Mouse (Mus musculus): Measurements from ENCODE around the gene Tmem205. TPM values are rescaled to one million over a fixed set of nuclear protein-coding genes. Genes with fewer than 3 reads are reported as not detected.

Tmem205 gene
- 57.1 and 59.6 TPM in 2 replicates for polyA plus RNA-seq (2014; fragmentation: Nextera tagmentation; extraction: Ambion mirVana)

DNA sequence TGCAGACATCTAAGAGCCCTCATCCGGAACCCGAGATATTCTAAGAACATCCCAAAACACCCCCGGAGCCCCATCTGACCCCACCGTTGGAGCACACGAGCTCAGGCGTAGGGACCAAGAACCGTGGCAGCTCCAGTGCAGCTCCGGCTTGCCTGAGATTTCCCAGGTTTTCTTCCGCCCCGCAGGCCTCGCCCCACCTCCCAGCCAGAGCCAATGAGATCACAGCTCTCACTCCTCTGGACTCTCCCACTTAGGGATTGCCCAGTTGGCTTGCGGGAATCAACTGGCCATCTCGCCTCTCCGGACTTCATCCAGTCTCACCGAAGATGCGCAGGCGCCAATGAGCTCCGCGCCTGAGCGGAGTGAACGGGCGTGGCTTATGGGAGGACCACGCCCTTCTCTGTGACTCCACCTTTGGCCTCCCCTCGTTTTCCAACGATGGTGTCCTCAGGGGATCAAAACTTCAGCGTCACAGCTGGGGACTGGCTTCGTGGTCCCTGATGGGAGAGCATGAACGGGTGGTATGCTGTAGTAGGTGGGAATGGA, at the start of gene Tmem205, which contains the start of gene Ccdc159:
TSS of gene Tmem205 (minus strand) at position 349 of the 546 bp plus-strand sequence.
TSS of gene Ccdc159 (plus strand) at position 264 of the 546 bp plus-strand sequence.
- H3K27ac ChIP-seq (ENCODE audit: low read depth), result peak within 1 kb of the TSS; percentile 57; the same call in 1 of the 2 replicates
- H3K4me3 ChIP-seq (ENCODE audit: low read depth, low read length), result peak within 1 kb of the TSS; percentile 64
- no peaks in the 10 kb centered on the region for H3K9me3 ChIP-seq (ENCODE audit: control insufficient read depth, low read length)
- peak within 1 kb of the TSS; percentile 69 for H3K9ac ChIP-seq (ENCODE audit: low read length)
- no peaks in the 10 kb centered on the region for H3K27me3 ChIP-seq (replicated peaks; ENCODE audit: control insufficient read depth, insufficient read depth, low read length)
- H3K36me3 ChIP-seq (ENCODE audit: control insufficient read depth, insufficient read depth, low read length), result no peaks in the 10 kb centered on the region
- H3K4me2 ChIP-seq (ENCODE audit: low read length), result peak within 1 kb of the TSS; percentile 80
- WGBS, result 0% methylated on average over 28 of the region's 28 CpGs
- DNase-seq (ENCODE audit: low spot score), result peak; percentile 88
- H3K4me1 ChIP-seq (replicated peaks; ENCODE audit: control insufficient read depth, insufficient read depth, low read length), result peaks cover 14% of the 10 kb centered on the region
- peak; percentile 99 for ATAC-seq (replicated peaks; ENCODE audit: low FRiP score, low TSS enrichment, low read depth)

DNA sequence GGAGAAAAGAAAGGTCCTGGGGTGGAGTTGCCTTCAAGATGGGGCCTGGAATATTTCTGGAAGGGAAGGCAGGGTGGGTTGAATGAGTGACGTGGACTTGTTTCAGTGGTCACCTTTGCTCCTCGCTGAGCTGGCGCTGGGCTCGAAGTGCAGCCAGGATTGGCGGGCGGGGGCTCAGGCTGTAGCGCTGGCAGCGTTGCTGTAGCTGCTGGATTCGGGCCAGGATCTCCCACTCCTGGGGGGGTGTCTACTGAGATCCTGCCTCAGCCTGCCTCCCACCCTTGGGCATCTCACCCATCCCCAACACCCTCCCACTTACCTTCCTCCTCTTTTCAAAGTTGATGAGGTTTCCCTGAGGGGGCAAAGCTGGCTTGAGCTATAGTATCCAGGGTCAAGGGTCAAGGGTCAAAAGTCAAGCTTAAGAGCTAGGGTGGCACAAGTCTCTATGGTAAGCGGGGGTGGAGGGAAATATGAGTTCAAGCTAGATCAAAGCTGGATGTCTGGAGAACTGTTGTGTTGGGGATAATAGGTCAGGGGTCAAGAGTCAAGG, 49.3 kb upstream of the Tmem205 start:
- no peak for DNase-seq (ENCODE audit: low spot score)
- no peak for ATAC-seq (replicated peaks; ENCODE audit: low FRiP score, low TSS enrichment, low read depth)
- whole genome bisulfite sequencing, result 87% methylated on average over 10 of the region's 10 CpGs

DNA sequence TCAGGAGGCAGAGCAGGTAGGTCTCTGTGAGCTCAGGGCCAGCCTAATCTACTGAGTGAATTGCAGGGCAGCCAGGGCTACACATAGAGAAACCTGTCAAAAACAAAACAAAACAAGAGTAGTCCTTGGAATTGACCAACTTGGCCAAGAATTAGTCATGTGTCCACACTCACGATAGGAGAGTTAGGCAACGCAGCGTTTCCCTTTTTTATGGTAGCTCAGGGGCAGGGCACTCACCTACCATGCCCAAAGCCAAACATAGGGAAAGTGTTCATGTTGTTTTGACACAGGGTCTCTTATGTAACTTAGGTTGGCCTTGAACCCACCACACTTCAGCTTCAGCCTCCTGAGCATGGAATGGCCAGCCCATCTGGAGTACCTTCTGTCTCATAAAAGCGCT, 41.9 kb upstream of the Tmem205 start:
- no peaks in the 10 kb centered on the region for H3K27me3 ChIP-seq (replicated peaks; ENCODE audit: control insufficient read depth, insufficient read depth, low read length)
- WGBS, result 88% methylated on average over 4 of the region's 4 CpGs
- H3K4me3 ChIP-seq (ENCODE audit: low read depth, low read length), result no peak overlapping the region
- no peak overlapping the region for H3K9ac ChIP-seq (ENCODE audit: low read length)
- H3K4me1 ChIP-seq (replicated peaks; ENCODE audit: control insufficient read depth, insufficient read depth, low read length), result no peaks in the 10 kb centered on the region
- no peak overlapping the region for H3K4me2 ChIP-seq (ENCODE audit: low read length)
- no peak for DNase-seq (ENCODE audit: low spot score)
- no peaks in the 10 kb centered on the region for H3K36me3 ChIP-seq (ENCODE audit: control insufficient read depth, insufficient read depth, low read length)
- H3K27ac ChIP-seq (ENCODE audit: low read depth), result no peak overlapping the region
- H3K9me3 ChIP-seq (ENCODE audit: control insufficient read depth, low read length), result no peaks in the 10 kb centered on the region
- no peak for ATAC-seq (replicated peaks; ENCODE audit: low FRiP score, low TSS enrichment, low read depth)

More for the DNA sequence above, 49.3 kb upstream of the Tmem205 start:
- Histone ChIP-seq H3K4me1 (replicated peaks; ENCODE audit: control insufficient read depth, insufficient read depth, low read length) (no peaks in the 10 kb centered on the region), H3K36me3 (ENCODE audit: control insufficient read depth, insufficient read depth, low read length) (no peaks in the 10 kb centered on the region), H3K27ac (ENCODE audit: low read depth) (no peak overlapping the region), H3K4me2 (ENCODE audit: low read length) (no peak overlapping the region), H3K27me3 (replicated peaks; ENCODE audit: control insufficient read depth, insufficient read depth, low read length) (no peaks in the 10 kb centered on the region), H3K9ac (ENCODE audit: low read length) (no peak overlapping the region), H3K4me3 (ENCODE audit: low read depth, low read length) (no peak overlapping the region), H3K9me3 (ENCODE audit: control insufficient read depth, low read length) (no peaks in the 10 kb centered on the region)

DNA sequence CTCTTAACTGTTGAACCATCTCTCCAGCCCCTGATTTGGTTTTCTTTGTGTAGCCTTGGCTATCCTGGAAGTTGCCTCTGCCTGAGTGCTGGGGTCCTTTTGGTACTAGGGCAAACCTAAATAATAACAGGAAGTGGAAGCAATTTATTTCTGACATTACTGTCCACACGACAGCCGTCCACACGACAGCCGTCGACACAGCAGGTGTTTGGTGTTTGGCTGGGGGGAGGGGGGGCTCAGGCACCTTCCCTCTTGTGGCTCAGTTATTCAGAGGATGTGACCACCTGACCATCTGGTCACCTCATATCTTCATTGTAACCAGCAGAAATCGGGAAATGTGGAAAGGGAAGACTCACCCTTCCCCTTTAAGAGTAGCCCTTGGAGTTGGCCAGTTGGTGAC, 41.5 kb upstream of the Tmem205 start:
- H3K27me3 ChIP-seq (replicated peaks; ENCODE audit: control insufficient read depth, insufficient read depth, low read length), result no peaks in the 10 kb centered on the region

DNA sequence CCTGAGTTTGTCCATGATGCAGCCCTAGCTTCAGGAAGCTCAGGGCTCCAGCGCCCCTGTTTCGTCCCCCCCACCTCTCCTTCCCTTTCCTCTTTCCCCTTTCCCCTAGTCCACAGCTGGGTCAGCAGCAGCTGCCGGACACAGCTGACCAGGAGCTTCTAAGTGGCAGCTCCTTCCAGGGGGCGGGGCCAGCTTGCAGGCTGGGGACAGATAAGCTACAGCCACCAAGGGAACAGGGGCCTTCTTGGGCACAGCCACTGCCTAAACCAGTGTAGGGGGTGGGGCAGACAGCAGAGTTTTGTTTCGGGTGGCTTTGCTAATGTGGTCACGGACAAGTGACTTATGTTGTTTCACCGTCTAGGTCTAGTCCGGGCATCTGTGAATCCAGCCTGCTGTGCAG, 36.1 kb upstream of the Tmem205 start, which contains the start of gene Epor:
TSS of gene Epor (minus strand) at position 90 of the 400 bp plus-strand sequence.
- Histone ChIP-seq H3K27me3 (replicated peaks; ENCODE audit: control insufficient read depth, insufficient read depth, low read length) (peaks cover 43% of the 10 kb centered on the region), H3K9ac (ENCODE audit: low read length) (no peak within 1 kb of the TSS; the same call in 1 of the 2 replicates), H3K4me3 (ENCODE audit: low read depth, low read length) (peak within 1 kb of the TSS; percentile 42), H3K9me3 (ENCODE audit: control insufficient read depth, low read length) (no peaks in the 10 kb centered on the region), H3K27ac (ENCODE audit: low read depth) (no peak within 1 kb of the TSS), H3K36me3 (ENCODE audit: control insufficient read depth, insufficient read depth, low read length) (no peaks in the 10 kb centered on the region), H3K4me1 (replicated peaks; ENCODE audit: control insufficient read depth, insufficient read depth, low read length) (peaks cover 15% of the 10 kb centered on the region; the same call in 1 of the 2 replicates), H3K4me2 (ENCODE audit: low read length) (peak within 1 kb of the TSS; percentile 88)
- no peak for DNase-seq (ENCODE audit: low spot score)
- WGBS, result 29% methylated on average over 8 of the region's 8 CpGs
- ATAC-seq (replicated peaks; ENCODE audit: low FRiP score, low TSS enrichment, low read depth), result no peak

More for the DNA sequence above, 41.5 kb upstream of the Tmem205 start:
- H3K9ac ChIP-seq (ENCODE audit: low read length), result no peak overlapping the region
- 51% methylated on average over 6 of the region's 6 CpGs for WGBS
- H3K4me1 ChIP-seq (replicated peaks; ENCODE audit: control insufficient read depth, insufficient read depth, low read length), result no peaks in the 10 kb centered on the region
- no peak overlapping the region for H3K4me3 ChIP-seq (ENCODE audit: low read depth, low read length)
- H3K9me3 ChIP-seq (ENCODE audit: control insufficient read depth, low read length), result no peaks in the 10 kb centered on the region
- no peak for ATAC-seq (replicated peaks; ENCODE audit: low FRiP score, low TSS enrichment, low read depth)
- DNase-seq (ENCODE audit: low spot score), result no peak
- no peak overlapping the region for H3K27ac ChIP-seq (ENCODE audit: low read depth)
- no peak overlapping the region for H3K4me2 ChIP-seq (ENCODE audit: low read length)
- H3K36me3 ChIP-seq (ENCODE audit: control insufficient read depth, insufficient read depth, low read length), result no peaks in the 10 kb centered on the region

DNA sequence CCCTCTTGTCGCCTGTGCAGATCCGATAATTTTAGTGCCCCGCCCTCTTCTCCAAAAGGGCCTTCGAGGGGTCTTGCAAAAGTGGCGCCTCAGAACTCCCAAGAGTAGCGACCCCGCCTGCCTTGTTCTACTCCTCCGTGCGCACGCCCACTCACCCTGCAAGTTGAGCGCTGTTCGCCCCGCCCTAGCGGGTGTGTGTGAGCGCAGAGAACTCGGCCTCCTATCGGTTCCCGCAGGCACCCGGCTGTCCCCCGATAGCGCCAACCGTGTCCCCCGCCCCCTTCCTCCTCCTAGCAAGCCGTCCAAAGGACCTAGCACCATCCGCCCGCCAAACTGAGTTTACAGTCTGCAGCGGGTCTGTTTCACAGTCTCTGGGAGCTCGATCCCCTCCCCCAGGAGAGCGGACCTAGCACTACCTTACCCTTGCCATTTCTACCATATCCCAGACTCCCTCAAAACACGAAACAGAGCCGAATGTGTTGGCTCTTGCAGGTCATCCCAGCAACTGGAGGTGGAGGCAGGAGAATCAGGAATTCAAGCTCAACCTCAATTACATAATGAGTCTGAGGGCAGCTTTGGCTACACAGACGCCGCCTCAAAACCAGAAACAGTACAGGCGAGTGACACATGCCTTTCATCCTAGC, 35.2 kb upstream of the Tmem205 start:
- Histone ChIP-seq H3K9me3 (ENCODE audit: control insufficient read depth, low read length) (no peaks in the 10 kb centered on the region), H3K27me3 (replicated peaks; ENCODE audit: control insufficient read depth, insufficient read depth, low read length) (peaks cover 43% of the 10 kb centered on the region), H3K4me2 (ENCODE audit: low read length) (peak overlapping the region; percentile 88), H3K4me1 (replicated peaks; ENCODE audit: control insufficient read depth, insufficient read depth, low read length) (peaks cover 15% of the 10 kb centered on the region; the same call in 1 of the 2 replicates), H3K27ac (ENCODE audit: low read depth) (no peak overlapping the region), H3K9ac (ENCODE audit: low read length) (no peak overlapping the region; the same call in 1 of the 2 replicates), H3K4me3 (ENCODE audit: low read depth, low read length) (peak overlapping the region; percentile 42), H3K36me3 (ENCODE audit: control insufficient read depth, insufficient read depth, low read length) (no peaks in the 10 kb centered on the region)
- DNase-seq (ENCODE audit: low spot score), result peak; percentile 75
- WGBS, result 3% methylated on average over 34 of the region's 34 CpGs
- peak; percentile 79 for ATAC-seq (replicated peaks; ENCODE audit: low FRiP score, low TSS enrichment, low read depth)

DNA sequence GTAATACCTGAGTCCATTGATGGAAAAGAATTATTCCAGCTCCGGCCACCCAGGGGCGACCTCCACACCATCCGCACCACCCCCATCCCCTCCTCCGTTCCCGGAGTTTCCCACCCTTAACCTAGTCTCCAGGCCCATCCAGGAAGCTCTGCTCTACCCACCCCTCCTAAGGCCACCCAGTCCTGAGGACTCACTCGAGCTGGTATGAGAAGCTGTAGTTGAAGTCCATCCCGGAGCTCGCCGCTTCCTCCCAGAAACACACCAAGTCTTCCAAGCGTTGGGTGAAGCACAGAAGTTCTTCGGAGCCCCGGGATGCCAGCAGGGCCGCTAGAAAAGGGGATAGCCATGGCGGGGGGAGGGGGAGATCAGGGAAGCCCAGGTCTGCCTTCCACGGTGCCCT, 34.7 kb upstream of the Tmem205 start:
- Histone ChIP-seq H3K9ac (ENCODE audit: low read length) (no peak overlapping the region; the same call in 1 of the 2 replicates), H3K4me2 (ENCODE audit: low read length) (peak overlapping the region; percentile 88), H3K27me3 (replicated peaks; ENCODE audit: control insufficient read depth, insufficient read depth, low read length) (peaks cover 43% of the 10 kb centered on the region), H3K27ac (ENCODE audit: low read depth) (no peak overlapping the region), H3K9me3 (ENCODE audit: control insufficient read depth, low read length) (no peaks in the 10 kb centered on the region), H3K4me3 (ENCODE audit: low read depth, low read length) (peak overlapping the region; percentile 42), H3K36me3 (ENCODE audit: control insufficient read depth, insufficient read depth, low read length) (no peaks in the 10 kb centered on the region), H3K4me1 (replicated peaks; ENCODE audit: control insufficient read depth, insufficient read depth, low read length) (peaks cover 15% of the 10 kb centered on the region; the same call in 1 of the 2 replicates)
- WGBS, result under 1% methylated on average over 15 of the region's 15 CpGs
- DNase-seq (ENCODE audit: low spot score), result peak; percentile 56
- ATAC-seq (replicated peaks; ENCODE audit: low FRiP score, low TSS enrichment, low read depth), result no peak

DNA sequence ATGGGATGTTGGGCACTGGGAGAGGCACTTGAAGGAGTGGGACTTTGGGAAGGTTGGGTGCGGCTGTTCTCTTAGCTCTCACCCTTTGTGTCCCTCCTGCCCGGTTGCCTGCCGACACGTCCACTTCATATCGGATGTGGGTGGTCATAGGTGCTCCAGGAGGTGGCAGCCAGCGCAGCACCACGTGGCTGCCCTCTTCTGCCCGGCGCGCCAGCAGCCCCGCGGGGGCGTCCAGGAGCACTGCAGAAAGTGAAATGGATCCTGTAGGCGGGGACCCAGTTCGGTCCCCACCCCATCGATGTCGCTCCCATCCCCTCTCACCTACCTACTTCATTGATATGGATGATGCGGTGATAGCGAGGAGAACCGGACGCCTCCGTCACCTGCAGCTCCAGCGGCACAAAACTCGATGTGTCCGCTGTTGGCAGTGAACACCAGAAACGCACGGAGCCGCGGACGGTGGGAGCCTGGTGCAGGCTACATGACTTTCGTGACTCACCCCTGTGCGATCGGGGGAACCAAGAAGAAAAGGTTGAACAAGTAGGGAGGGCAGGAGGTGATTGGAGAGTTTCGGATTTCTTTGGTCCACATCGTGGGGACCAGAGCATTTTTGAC, 34.1 kb upstream of the Tmem205 start:
- H3K27me3 ChIP-seq (replicated peaks; ENCODE audit: control insufficient read depth, insufficient read depth, low read length), result peaks cover 43% of the 10 kb centered on the region
- H3K4me3 ChIP-seq (ENCODE audit: low read depth, low read length), result peak overlapping the region; percentile 42
- H3K4me2 ChIP-seq (ENCODE audit: low read length), result peak overlapping the region; percentile 88
- DNase-seq (ENCODE audit: low spot score) (no peak), ATAC-seq (replicated peaks; ENCODE audit: low FRiP score, low TSS enrichment, low read depth) (no peak)
- H3K4me1 ChIP-seq (replicated peaks; ENCODE audit: control insufficient read depth, insufficient read depth, low read length), result peaks cover 15% of the 10 kb centered on the region; the same call in 1 of the 2 replicates
- 1% methylated on average over 35 of the region's 35 CpGs for WGBS
- H3K27ac ChIP-seq (ENCODE audit: low read depth), result no peak overlapping the region
- no peak overlapping the region for H3K9ac ChIP-seq (ENCODE audit: low read length)
- no peaks in the 10 kb centered on the region for H3K36me3 ChIP-seq (ENCODE audit: control insufficient read depth, insufficient read depth, low read length)
- H3K9me3 ChIP-seq (ENCODE audit: control insufficient read depth, low read length), result no peaks in the 10 kb centered on the region

All from intestine, embryonic 14.5 days (tissue).